Mouse (Mus musculus) left cerebral cortex, postnatal 25 days (tissue): ENCODE data around the gene Ndufs3. TPM values are rescaled to one million over a fixed set of nuclear protein-coding genes. Genes with fewer than 3 reads are reported as not detected.

Experiments
- DNase-seq, 2 experiments: peaks; one replicate each; pipeline ENCODE4 v3.0.0; 2022; ENCODE audit warnings: low spot score in 2 of 2, mixed read lengths in 1 of 2
- intact Hi-C: fragments of 180-260 bp; cut with DNase I; formaldehyde crosslinking; loops from one replicate; pipeline ENCODE4 v1.15.1; 2025
- total RNA-seq, 2 experiments: library from RNA; stranded (reverse); gene quantifications; 2 replicates each; pipeline ENCODE4 v1.2.3; 2021

Ndufs3 gene
- total RNA-seq, 2 experiments from 2014 or later: 234 to 246 TPM

GRCm38 (mm10) chr2:90871180-90871961 is 33.3 kb downstream of the Ndufs3 start:
- intact Hi-C loops: loop anchor here (2.0 kb wide), 2 partner anchors 15 to 93 kb away; no protein-coding TSS in a partner anchor
- DNase-seq: peak; percentile 49 to 81

DNA sequence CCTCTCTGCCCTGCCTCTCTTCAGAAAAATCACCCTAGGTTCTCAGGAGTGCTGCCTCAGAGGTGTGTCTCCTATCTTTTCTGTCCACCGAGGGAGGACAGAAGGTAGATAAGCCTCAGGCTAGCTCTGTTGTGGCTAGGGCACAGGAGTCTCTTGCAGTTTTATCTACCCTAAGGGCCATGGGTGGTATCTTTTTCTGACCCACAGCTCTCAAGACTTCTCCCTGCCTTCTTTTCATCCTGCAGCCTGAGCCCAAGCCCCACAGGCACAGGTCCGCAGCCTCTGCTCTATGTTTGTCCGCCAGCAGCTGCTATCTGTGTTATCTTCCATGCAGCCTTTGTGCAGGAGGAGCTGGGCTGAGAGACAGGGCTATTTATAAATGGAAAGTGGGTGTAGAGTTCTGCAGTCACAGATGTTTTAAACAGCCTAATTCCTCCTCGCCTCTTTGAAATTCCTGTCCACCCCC is 34.5 kb downstream of the Ndufs3 start:
- peak; percentile 63 to 93 for DNase-seq
- intact Hi-C loops: loop anchor here (2.0 kb wide), 2 partner anchors 17 to 95 kb away; no protein-coding TSS in a partner anchor

DNA sequence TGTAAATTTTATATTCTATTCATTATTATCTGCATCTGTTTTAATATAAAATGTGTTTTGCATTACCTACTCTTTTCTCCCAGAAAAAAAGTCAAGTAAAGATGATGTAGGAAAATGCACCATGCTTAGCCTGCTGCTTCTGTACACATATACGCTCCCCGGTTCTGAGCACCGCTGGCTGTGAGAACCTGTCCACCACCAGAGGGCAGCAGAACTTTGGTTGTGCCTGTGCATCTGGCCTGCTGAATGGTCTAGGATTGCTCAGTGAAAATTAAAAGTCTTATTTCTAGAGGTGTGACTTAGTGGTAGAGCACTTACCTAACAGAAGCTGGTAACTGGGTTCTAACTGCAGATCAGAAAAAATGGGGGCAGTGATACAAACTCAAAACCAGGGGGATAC is 38.1 kb downstream of the Ndufs3 start:
- DNase-seq: peak; percentile 90 to 95
- intact Hi-C loops: loop anchor here (1.0 to 5.0 kb wide), 4 partner anchors 36 to 235 kb away; partner anchors contain the start of genes Kbtbd4 and Ndufs3

DNA sequence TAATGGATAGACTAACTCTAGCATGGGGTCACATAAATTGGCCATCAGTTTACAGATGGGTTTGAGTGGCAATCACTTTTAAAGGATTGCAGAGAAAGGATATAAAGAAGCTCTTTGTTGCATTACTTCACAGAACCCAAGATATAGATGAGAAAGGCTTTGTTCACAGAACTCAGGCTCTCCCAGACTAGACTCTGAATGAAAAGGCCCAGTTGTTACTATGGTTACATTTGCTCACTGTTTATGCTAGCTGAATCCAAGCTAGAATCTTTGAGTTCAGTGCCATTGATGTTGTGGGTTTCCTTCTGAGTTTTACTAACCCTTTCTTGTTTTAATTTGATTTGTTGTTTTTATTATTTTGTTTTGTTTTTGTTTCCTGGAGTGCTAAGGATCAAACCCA is 40.4 kb downstream of the Ndufs3 start:
- no peak for DNase-seq
- intact Hi-C loops: no loop called here

- intact Hi-C loops: no loop called here
- DNase-seq: no peak
Observed at GRCm38 (mm10) chr2:90861486-90861885, 43.1 kb downstream of the Ndufs3 start.

DNA sequence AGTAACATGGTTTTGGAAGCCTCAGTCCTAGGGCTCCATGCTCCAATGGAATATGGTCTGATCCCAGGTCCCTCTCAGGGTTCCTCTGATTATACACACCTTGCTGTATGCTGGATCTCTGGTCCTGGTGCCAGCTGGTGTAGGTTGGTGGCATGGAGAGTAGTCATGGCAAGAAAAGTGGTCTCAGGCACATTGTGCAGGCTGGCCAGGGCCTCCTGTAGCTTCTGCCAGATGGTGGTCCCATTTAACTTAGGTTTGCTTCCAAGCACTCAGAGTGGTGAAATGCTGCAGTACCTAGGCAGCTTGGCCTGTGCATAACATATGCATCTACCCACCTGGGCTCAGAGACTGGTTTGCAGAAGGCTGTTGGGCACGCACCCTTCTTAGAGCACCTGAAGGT is 54.2 kb downstream of the Ndufs3 start:
- no peak for DNase-seq
- intact Hi-C loops: loop anchor here (5.0 kb wide), 1 partner anchor 88 kb away; no protein-coding TSS in a partner anchor

GRCm38 (mm10) chr2:90848331-90848730 is 56.3 kb downstream of the Ndufs3 start:
- intact Hi-C loops: no loop called here
- DNase-seq: no peak

- peak in 1 of 2 experiments; percentile 14 for DNase-seq
- intact Hi-C loops: no loop called here
Observed at GRCm38 (mm10) chr2:90847681-90848050, 57.0 kb downstream of the Ndufs3 start.

- peak; percentile 99 for DNase-seq
- intact Hi-C loops: no loop called here
Observed at GRCm38 (mm10) chr2:90846955-90847680, 57.5 kb downstream of the Ndufs3 start, which contains the start of gene Mtch2. TSS of gene Mtch2 (plus strand) at chr2:90847155.

DNA sequence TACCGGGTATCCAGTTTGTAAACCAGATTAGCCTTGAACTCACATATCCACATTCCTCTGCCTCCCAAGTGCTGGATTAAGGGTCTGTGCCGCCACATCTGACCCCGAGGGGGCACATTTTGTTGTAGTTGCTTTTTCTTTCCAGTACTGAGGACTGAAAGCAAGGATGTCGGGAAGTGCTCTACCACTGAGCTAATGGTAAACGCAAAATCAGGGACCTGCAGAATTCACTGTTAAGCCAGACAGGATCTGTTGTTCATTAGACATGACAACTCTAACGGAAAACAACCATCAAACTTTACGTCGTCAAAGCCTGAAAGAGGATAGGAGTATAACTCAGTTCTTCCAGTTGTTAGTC is 58.1 kb downstream of the Ndufs3 start:
- no peak for DNase-seq
- intact Hi-C loops: no loop called here

DNA sequence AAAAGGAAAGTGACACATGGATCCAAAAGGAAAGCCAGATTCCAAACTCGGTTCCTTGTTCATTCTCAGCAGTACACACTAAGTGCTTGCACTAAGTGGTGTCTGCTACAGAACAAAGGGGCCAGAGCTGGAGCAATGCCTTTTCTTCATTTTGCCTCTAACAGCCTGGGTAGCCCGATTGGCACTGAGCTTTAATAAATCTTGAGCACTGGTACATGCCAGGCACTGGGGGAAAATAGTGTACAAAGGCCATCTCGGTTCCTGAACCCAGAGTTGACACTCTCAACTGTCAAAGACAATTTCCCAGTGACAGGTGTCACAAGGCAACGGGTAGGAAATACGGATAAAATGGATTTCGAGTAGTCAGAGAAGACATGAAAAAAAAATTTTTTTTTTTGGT is 58.5 kb downstream of the Ndufs3 start:
- DNase-seq: peak in 1 of 2 experiments; percentile 38
- intact Hi-C loops: no loop called here

DNA sequence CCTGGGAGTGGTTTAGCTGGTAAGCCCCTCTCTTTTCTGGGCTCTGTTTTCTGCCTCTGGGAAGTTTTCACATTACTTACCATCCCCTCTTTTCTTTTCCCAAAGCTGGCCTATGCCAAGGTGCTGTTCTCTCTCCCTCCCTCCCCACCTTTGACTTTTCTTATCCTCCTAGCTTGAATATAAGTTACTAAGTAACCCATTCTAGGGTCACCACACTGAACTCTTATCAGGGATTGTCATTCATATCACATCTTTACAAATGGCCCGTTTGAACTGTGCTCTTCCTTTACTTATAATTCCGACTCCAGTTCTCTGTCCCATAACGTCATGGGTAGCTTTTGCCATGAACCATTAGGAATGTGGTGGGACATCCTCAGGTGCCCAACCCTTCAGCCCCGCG is 59.4 kb downstream of the Ndufs3 start:
- DNase-seq: no peak
- intact Hi-C loops: no loop called here

Other genes starting within 250 kb of the Ndufs3 start
- 10 to 100 TPM; 18.2 to 20.7 TPM for gene Nup160, start 227.6 kb downstream of the Ndufs3 start, total RNA-seq
- 10 to 100 TPM; 50.3 to 52.0 TPM for gene Fnbp4, start 159.5 kb downstream of the Ndufs3 start, total RNA-seq
- gene Agbl2, start 122.1 kb downstream of the Ndufs3 start, total RNA-seq: under 1 TPM; 0.25 to 0.60 TPM
- 100 to 1,000 TPM; 114 to 123 TPM for gene Mtch2, start 57.7 kb downstream of the Ndufs3 start, total RNA-seq
- gene C1qtnf4, start 19.0 kb downstream of the Ndufs3 start, total RNA-seq: 100 to 1,000 TPM; 274 to 275 TPM
- gene Kbtbd4, start 87 bp downstream of the Ndufs3 start, total RNA-seq: 10 to 100 TPM; 40.1 to 43.1 TPM
- 100 to 1,000 TPM; 151 to 155 TPM for gene Celf1, start 35.6 kb upstream of the Ndufs3 start, total RNA-seq
- gene Rapsn, start 130.8 kb upstream of the Ndufs3 start, total RNA-seq: under 1 TPM; 0.41 to 0.53 TPM
- gene Psmc3, start 149.2 kb upstream of the Ndufs3 start, total RNA-seq: 100 to 1,000 TPM; 184 to 218 TPM
- gene Slc39a13, start 165.6 kb upstream of the Ndufs3 start, total RNA-seq: 10 to 100 TPM; 25.1 to 29.4 TPM
- 1 to 10 TPM; 3.0 to 5.3 TPM for gene Spi1, start 177.6 kb upstream of the Ndufs3 start, total RNA-seq
- gene Mybpc3, start 213.3 kb upstream of the Ndufs3 start, total RNA-seq: 1 to 10 TPM in 1 of 2 experiments, under 1 TPM in 1; 0.96 to 1.4 TPM